Mouse (Mus musculus) liver, embryonic 16.5 days (tissue): ENCODE measurements at regions not wholly inside any gene's neighbourhood (a gene's known extent, or its start where the extent isn't known, plus 50 kb on each side); places are given as distances from the start of the nearest gene placed in this dataset.

Experiments used
- ATAC-seq: fragments of 200-750 bp; cut with Nextera tagmentation; 2 replicates; pipeline ENCODE4 v1.8.0; 2017; ENCODE audit warnings: low read depth, mild to moderate bottlenecking, moderate number of reproducible peaks, moderate library complexity
- H3K27ac ChIP-seq: fragments of 300-500 bp; sonication (generic); 2 replicates; pipeline ENCODE4 v1.5.1; 2014; ENCODE audit warnings: mild to moderate bottlenecking, low read length
- H3K27me3 ChIP-seq: fragments of 300-500 bp; sonication (generic); 2 replicates; pipeline ENCODE4 v1.6.1; 2014; ENCODE audit warnings: low read depth, low read length, mixed read lengths; ENCODE audit not compliant: control insufficient read depth, insufficient read depth
- H3K36me3 ChIP-seq: fragments of 300-500 bp; sonication (generic); 2 replicates; pipeline ENCODE4 v1.6.1; 2014; ENCODE audit warnings: mild to moderate bottlenecking; ENCODE audit not compliant: control insufficient read depth, insufficient read depth
- H3K4me1 ChIP-seq: fragments of 300-500 bp; sonication (generic); 2 replicates; pipeline ENCODE4 v1.6.1; 2014; ENCODE audit warnings: low read depth, low read length, mixed read lengths; ENCODE audit not compliant: control insufficient read depth
- H3K4me2 ChIP-seq: fragments of 300-500 bp; sonication (generic); 2 replicates; pipeline ENCODE4 v1.6.1; 2014; ENCODE audit warnings: low read depth, low read length, mixed read lengths
- H3K4me3 ChIP-seq: fragments of 300-500 bp; sonication (generic); 2 replicates; pipeline ENCODE4 v1.5.1; 2014; ENCODE audit warnings: low read depth, mild to moderate bottlenecking, low read length
- H3K9ac ChIP-seq: fragments of 300-500 bp; sonication (generic); 2 replicates; pipeline ENCODE4 v1.6.1; 2014; ENCODE audit warnings: low read depth, low read length
- H3K9me3 ChIP-seq: fragments of 300-500 bp; sonication (generic); replicated peaks from 2 replicates; pipeline ENCODE4 v1.6.1; 2016; ENCODE audit warnings: low read length; ENCODE audit not compliant: control insufficient read depth
- WGBS: fragments of 180-500 bp; shearing (Covaris S2); extraction: QIAGEN DNeasy Blood & Tissue Kit; methylation state at CpG from one replicate; pipeline ENCODE4 v1.1.7; 2014; ENCODE audit not compliant: insufficient replicate concordance; 5-methylcytosine and 5-hydroxymethylcytosine counted together

DNA sequence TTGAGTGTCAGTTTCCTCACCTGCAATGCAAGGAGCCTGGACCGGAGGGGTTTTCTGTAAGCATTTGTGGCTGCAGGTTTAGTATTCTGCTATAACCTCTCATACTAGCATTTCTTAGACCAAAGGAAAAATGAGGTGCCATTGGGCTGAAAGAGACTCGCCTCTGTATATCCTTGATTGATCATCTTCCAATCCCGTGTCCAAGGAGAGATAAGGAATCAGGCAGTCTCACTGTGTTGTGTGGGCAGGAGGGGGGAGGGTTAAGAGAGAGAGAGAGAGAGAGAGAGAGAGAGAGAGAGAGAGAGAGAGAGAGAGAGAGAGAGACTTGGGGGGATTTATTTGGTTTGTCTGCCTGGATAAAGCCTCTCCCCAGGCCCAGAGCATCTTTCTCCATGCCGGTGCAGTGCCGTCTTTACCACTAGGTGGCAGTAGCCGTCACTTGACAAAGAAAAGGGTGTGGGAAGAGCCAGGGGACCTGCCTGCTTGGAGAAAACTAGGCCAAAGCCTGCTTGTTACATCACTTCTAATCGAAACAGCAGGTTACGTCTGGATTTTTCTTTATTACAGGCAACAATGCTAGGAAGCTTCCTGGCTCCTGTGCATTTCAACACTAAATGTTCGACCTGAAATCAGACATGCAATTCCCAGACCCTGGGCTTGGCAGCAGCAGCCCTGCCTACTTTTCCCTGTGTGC lies 56.1 kb upstream of the Ces5a start:
- WGBS, result 38% methylated on average over 9 of the region's 9 CpGs
- Histone ChIP-seq H3K9me3 (no peaks in the 10 kb centered on the region), H3K4me3 (no peak overlapping the region), H3K9ac (no peak overlapping the region), H3K27me3 (no peaks in the 10 kb centered on the region), H3K4me2 (no peak overlapping the region), H3K36me3 (no peaks in the 10 kb centered on the region), H3K27ac (no peak overlapping the region), H3K4me1 (no peaks in the 10 kb centered on the region)
- no peak for ATAC-seq

- Histone ChIP-seq H3K9ac (no peak overlapping the region), H3K4me3 (no peak overlapping the region), H3K27me3 (no peaks in the 10 kb centered on the region), H3K4me2 (no peak overlapping the region), H3K36me3 (no peaks in the 10 kb centered on the region), H3K27ac (no peak overlapping the region), H3K9me3 (no peaks in the 10 kb centered on the region), H3K4me1 (no peaks in the 10 kb centered on the region)
- no peak for ATAC-seq
- WGBS, result 26% methylated on average over 3 of the region's 3 CpGs
Measured at GRCm38 (mm10) chr8:93592302-93592651, 56.6 kb upstream of the Ces5a start.

DNA sequence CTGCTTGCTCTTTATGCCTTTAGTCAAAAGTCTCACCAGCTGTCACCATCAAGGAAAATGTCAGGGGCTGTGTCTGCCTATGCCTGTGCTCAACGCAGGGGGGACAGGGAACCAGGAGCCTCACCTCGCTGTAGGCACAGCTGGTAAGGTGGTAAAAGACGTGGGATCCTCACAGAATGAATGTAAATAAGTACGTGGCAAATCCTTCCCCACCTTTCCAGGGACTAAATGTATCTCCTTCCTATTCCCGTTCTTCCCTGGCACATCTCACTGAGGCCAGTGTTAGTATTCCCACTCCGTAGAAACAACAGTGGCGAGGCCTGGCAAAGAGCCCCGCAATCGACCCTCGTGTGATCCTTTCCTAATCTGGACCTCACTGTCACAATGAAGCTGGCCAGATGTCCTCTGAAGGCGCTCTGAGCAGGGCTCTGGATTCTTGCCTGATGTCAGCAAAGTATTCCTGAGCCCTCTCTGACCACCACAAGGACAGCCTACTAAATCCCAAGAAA lies 63.0 kb upstream of the Ces5a start:
- Histone ChIP-seq H3K9me3 (no peaks in the 10 kb centered on the region), H3K36me3 (no peaks in the 10 kb centered on the region), H3K4me3 (no peak overlapping the region), H3K9ac (no peak overlapping the region), H3K27ac (no peak overlapping the region), H3K4me1 (no peaks in the 10 kb centered on the region), H3K27me3 (no peaks in the 10 kb centered on the region), H3K4me2 (no peak overlapping the region)
- 24% methylated on average over 11 of the region's 11 CpGs for WGBS
- ATAC-seq, result no peak

- Histone ChIP-seq H3K9me3 (no peaks in the 10 kb centered on the region), H3K4me2 (no peak overlapping the region), H3K27me3 (no peaks in the 10 kb centered on the region), H3K4me3 (no peak overlapping the region), H3K27ac (no peak overlapping the region), H3K36me3 (no peaks in the 10 kb centered on the region), H3K4me1 (no peaks in the 10 kb centered on the region), H3K9ac (no peak overlapping the region)
- 58% methylated on average over 9 of the region's 9 CpGs for WGBS
- ATAC-seq, result no peak
Measured at GRCm38 (mm10) chr8:93599306-93599705, 63.7 kb upstream of the Ces5a start.

GRCm38 (mm10) chr8:93599776-93600175 lies 64.1 kb upstream of the Ces5a start:
- no peak for ATAC-seq
- Histone ChIP-seq H3K27me3 (no peaks in the 10 kb centered on the region), H3K36me3 (no peaks in the 10 kb centered on the region), H3K4me2 (no peak overlapping the region), H3K4me3 (no peak overlapping the region), H3K27ac (no peak overlapping the region), H3K9ac (no peak overlapping the region), H3K4me1 (no peaks in the 10 kb centered on the region), H3K9me3 (no peaks in the 10 kb centered on the region)
- WGBS, result 51% methylated on average over 8 of the region's 8 CpGs

- no peak for ATAC-seq
- H3K9me3 ChIP-seq, result no peaks in the 10 kb centered on the region
- H3K36me3 ChIP-seq, result no peaks in the 10 kb centered on the region
- no peak overlapping the region for H3K27ac ChIP-seq
- H3K4me1 ChIP-seq, result no peaks in the 10 kb centered on the region
- H3K9ac ChIP-seq, result no peak overlapping the region
- WGBS, result 35% methylated on average over 18 of the region's 18 CpGs
- no peaks in the 10 kb centered on the region for H3K27me3 ChIP-seq
- no peak overlapping the region for H3K4me2 ChIP-seq
- no peak overlapping the region for H3K4me3 ChIP-seq
Measured at GRCm38 (mm10) chr8:93626807-93627526, 91.3 kb upstream of the Ces5a start.

GRCm38 (mm10) chr8:93627626-93628025 lies 92.0 kb upstream of the Ces5a start:
- Histone ChIP-seq H3K27me3 (no peaks in the 10 kb centered on the region), H3K9ac (no peak overlapping the region), H3K36me3 (no peaks in the 10 kb centered on the region), H3K9me3 (no peaks in the 10 kb centered on the region), H3K27ac (no peak overlapping the region), H3K4me1 (no peaks in the 10 kb centered on the region), H3K4me3 (no peak overlapping the region), H3K4me2 (no peak overlapping the region)
- ATAC-seq, result no peak
- 56% methylated on average over 6 of the region's 6 CpGs for WGBS

DNA sequence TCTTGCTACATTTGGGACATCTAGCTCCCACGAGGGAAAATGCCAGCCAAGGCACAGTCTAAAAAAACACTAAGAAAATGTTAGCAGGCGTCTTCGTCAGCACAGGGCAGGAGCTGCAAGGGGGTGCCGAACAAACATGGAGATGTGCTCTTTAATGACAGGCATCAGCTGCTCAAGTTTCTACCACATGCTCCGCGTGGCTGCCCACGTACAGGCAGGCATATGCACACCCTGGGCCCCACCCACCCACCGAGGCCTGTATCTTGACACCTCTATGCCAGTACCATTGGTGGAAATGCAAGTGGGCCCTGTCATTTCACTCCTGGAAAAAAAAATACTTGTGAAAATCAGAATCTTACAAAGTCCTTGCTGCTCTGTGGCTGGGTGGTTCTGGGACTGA lies 97.3 kb upstream of the Ces5a start:
- Histone ChIP-seq H3K9me3 (no peaks in the 10 kb centered on the region), H3K27ac (no peak overlapping the region), H3K9ac (no peak overlapping the region), H3K4me1 (no peaks in the 10 kb centered on the region), H3K27me3 (no peaks in the 10 kb centered on the region), H3K4me3 (no peak overlapping the region), H3K4me2 (no peak overlapping the region), H3K36me3 (no peaks in the 10 kb centered on the region)
- 63% methylated on average over 8 of the region's 8 CpGs for WGBS
- no peak for ATAC-seq

GRCm38 (mm10) chr8:93642770-93643169 lies 107.1 kb upstream of the Ces5a start:
- ATAC-seq, result no peak

More at GRCm38 (mm10) chr8:93642770-93643169, 107.1 kb upstream of the Ces5a start:
- H3K27me3 ChIP-seq, result no peaks in the 10 kb centered on the region
- H3K27ac ChIP-seq, result no peak overlapping the region
- no peak overlapping the region for H3K4me2 ChIP-seq
- H3K9me3 ChIP-seq, result no peaks in the 10 kb centered on the region
- no peaks in the 10 kb centered on the region for H3K4me1 ChIP-seq
- no peak overlapping the region for H3K4me3 ChIP-seq
- 43% methylated on average over 2 of the region's 2 CpGs for WGBS
- H3K9ac ChIP-seq, result no peak overlapping the region
- H3K36me3 ChIP-seq, result no peaks in the 10 kb centered on the region
